Mouse (Mus musculus) frontal cortex, postnatal 14 days (tissue): ENCODE data around the gene Cpsf7.
"Not testable (repeated sequence)": the region's sequence is repeated elsewhere in the genome, so short reads cannot be mapped to it uniquely, and the experiment has no call there.

Experiments used
- DNase-seq, 2 experiments: peaks; one replicate each; pipeline ENCODE4 v3.0.0; 2022; ENCODE audit warnings: low spot score in 2 of 2

Gene Cpsf7

DNA sequence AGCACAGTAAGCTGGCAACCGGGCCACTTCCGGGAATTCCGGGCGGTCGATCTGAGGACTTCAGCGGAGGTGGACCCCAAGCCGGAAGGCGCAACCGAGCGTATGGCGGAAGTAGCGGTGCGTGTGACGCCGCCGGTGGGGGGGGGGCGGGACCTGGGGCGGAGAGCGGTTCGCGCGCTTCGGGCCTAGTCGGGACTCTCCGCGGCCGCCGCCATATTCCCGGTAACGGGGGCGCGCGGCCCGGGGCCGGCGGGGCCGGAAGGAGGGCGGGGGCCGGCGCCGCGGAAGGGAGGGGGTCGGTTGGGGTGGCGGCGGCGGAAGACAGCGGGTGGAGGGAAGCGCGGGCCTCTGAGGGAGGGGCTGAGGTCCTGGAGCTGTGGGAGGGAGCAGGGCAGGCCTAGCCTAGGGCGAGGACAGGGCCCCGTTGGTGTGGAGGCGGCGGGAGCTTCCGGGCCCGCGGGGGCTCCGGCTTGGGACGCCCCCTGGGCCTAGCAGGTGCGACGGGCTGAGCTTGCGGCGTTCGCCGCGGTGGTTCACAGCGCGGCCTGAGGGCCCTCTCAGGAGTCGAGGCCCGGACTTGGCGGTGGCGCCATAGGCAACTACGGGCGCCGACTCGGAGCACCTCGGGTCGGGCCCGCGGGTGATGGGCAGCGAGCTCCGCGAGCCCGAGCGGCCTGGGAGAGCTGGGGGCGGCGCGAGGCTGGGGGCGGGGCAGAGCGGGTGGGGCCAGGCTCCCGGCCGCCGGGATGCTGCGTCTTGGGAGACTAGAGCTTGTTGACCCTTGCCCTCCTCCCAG is at the start of gene Cpsf7:
Gene Cpsf7, plus strand, starts transcription at position 161 of the 796 bp plus-strand sequence.
- peak; percentile 82 to 84 for DNase-seq

DNA sequence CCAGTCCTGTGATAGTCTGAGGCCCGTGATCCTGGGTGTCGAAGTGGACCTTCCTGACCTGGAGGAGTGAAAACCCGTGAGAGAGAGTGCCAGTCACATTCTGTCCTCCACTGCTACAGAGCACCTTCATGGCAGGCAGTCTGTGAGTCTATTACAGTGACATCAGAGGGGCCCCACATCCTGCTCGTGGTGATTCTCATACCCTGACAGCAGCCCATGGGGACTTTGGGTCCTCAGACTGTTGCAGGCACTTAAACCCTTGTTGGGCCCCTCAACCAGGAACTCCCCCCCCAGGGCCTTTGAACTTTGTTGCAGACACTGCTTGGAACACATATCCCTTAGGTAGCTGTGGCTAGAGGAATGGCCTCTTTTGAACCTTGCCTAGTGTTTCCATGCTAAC is 45.5 kb upstream of the Cpsf7 start:
- DNase-seq, result no peak

DNA sequence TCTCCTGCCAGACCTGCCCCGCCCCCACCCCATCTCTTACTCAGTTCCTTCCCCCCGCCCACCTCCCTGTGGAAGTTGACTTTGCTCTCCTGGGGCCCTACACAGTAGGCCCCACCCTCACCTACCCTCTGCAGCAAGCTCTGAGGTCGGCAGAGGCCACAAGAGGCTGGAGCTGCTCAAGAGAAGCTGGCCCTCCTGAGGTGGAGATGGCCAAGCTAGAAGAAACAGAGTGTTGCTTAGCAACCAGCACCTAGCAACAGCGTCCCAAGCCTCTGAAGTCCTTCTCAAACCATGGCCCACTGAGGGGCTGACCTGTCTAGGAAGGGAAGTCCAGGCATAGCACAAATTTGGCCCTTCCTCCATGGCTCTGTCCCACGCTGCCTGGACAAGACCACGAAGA is 42.4 kb upstream of the Cpsf7 start, which contains the start of gene Ppp1r32:
Gene Ppp1r32, minus strand, starts transcription at position 226 of the 400 bp plus-strand sequence.
- DNase-seq, result no peak

DNA sequence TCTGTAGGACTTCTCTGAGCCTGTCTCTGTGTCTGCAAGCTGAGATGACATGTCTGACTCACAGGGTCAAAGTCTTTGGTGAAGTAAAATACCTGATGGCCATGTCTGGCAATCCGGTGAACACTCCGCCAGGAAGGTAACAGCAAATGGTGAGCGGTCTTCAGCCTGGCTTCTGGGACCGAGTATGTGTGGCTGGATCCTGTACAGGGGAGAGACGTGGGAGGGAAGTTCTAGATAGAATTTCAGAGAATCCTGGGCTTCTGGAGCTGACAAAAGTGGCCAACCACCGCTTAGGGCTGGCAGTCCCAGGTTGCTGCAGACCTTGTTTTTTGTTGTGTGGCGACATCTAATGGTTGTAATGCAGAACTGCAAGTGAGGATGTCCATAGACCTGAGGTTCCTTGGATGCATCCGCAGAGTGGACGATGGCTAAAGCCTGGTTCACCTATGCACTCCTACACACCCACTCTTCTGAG is 38.8 kb upstream of the Cpsf7 start:
- DNase-seq, result peak in 1 of 2 experiments; percentile 46

DNA sequence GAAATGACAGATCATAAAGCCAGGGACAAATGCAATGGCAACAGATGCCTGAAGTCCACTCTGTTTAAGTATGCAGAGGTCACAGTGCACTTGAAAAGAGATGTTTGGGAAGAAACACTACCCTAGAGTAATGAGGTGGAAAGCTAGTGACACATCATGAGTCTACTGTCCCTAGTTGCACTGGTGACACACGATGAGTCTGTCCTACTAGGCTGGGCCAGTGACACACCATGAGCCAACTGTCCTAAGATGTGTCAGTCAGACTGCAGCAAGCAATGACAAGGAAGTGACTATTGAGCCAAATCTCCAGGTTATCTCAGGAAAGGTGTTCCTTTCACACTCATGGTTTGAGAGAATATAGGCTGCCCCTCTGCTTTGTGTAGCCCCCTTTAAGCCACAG is 29.4 kb upstream of the Cpsf7 start:
- no peak for DNase-seq

DNA sequence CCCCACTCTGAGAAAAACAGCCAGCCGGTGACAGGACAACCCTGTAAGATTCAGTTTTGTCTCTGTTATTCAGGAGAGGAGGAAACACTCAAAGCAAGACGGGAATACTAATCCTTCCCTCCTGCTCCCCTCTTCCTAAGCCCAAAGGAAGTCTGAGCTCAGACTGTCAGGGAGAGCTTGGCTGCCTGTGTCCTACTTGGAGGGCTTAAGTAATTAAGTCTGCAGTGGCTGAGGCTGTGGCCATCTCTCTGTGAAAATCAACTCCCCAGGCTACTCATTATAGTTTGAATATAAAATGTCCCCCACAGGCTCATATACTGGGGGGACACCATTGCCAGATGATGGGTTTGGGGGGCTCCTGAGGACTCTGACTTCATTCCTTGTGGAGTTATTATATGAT is 28.1 kb upstream of the Cpsf7 start:
- no peak for DNase-seq

DNA sequence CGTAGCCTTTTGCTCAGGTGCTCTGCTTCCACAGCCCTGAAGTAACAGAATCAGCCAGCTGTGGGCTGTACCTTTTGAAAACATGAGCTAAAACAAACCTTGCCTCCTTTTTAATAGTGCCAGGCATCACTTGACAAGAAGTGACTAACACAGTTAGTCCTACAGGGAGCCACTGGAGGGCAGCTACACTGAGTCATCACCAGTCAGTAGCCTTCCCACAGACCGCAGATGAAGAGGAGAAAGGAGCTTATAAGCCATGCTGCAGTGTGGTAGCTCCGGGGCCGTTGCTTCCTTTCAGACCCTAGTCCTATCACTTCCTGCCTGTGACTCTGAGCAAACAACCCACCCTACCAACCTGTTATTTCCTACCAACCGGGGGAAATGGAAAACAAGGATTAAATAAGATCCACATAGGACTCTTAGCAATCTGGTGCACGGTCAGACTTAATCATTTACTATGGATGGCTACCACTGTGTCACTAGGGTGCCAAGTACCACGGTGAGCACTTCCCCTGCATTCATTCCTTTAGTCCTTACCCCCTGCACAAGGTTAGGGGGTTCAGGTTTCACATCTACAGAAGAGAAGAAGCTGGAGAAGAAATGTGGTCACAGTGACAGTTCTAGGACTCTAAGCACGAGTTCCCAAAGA is 27.4 kb upstream of the Cpsf7 start:
- no peak for DNase-seq

DNA sequence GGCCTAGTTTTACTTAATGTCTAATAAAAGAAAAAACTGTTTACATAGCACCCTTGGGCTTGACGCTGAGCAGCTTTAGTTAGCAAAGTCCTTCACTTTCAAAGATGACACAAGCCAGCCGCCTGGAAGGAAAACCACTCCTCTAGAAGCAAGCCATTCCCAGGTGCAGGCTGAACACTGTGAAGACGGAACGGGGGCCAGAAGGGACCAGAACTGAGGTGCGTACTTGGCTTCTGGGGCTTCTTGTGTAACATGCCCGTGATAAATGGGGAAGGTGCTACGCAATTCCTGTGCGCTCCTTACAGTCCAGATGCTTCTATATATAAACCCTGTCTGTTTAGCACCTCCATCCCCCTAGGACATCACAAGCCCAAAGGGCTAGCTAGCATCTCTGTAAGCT is 24.5 kb upstream of the Cpsf7 start:
- DNase-seq, result no peak

DNA sequence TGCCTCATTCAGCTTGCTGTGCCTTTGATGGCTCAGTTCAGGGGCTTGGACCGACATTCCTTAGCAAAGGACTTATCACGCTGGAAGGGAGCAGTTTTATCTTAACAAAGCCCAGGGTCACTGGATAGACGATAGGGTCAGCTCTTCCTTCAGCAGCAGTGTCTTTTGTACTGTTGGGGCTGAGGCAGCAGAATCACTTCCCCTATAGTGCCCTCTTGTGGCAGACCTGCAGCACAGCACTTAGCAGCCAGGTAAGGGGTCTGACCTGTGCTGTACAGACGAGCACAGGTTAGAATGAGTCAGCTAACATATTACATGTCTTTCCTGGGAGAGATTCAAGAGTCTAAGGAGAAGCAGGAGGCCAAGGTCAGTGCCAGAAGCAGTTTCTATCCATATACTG is 22.5 kb upstream of the Cpsf7 start:
- no peak for DNase-seq

DNA sequence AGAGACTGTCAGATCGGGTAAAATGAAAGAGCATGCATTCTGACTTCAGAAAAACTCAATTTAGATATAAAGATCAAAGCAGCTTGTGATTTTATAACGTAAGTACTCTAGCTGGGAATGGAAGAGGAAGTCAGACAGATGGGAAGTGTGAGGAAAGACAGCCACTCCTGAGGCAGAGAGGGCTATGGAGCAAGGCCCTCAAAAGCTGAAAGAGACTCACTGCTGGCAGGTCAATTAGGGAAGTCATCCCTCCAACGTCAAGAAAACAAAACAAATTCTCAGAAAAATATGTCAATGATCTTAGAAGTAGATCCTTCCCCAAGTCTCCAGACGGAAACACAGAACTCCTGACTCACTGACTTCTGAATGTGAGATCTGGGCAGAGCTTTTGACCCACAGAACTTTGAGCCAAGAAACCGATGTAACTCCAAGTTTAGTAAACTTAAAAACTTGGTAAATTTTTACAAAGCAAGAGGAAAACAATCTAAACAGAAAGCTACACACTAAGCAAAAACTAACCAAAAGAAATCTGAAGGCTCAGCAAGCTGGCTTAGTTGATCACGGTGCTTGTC is 14.2 kb upstream of the Cpsf7 start:
- no peak for DNase-seq

DNA sequence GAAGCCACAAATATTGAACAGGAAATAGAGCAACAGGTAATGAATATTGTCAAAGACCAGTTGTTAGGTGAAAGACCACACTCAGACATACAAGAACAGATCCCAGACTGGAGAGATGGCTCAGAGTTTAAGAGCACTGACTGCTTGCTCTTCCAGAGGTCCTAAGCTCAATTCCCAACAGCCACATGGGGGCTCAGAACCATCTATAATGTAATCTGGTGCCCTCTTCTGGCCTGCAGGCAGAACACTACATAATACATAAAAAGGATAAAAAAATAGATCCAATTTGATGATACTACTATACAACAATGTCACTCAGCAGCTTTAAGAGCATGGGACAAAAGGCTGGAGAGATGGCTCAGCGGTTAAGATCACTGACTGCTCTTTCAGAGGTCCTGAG is 4.7 kb upstream of the Cpsf7 start:
- no peak for DNase-seq

DNA sequence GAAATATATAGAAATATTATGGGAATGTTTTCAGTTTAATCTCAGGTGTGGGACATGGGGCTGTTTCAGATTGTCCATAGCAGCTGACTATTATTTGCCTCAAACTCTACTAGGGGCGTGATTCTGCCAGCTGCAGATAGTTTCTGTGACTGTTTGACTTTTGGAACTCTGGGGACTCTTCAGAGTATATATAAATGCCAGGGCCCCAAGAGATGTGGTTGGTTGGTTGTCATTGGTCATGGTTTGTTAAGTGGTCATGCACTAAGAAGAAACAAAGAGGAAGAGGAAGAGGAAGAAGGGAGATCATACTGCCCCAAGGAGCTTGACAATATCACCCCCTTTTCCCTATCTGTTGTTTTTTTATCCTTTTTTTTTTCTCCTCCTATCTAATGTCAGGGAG is 3.1 kb upstream of the Cpsf7 start:
- DNase-seq, result no peak

DNA sequence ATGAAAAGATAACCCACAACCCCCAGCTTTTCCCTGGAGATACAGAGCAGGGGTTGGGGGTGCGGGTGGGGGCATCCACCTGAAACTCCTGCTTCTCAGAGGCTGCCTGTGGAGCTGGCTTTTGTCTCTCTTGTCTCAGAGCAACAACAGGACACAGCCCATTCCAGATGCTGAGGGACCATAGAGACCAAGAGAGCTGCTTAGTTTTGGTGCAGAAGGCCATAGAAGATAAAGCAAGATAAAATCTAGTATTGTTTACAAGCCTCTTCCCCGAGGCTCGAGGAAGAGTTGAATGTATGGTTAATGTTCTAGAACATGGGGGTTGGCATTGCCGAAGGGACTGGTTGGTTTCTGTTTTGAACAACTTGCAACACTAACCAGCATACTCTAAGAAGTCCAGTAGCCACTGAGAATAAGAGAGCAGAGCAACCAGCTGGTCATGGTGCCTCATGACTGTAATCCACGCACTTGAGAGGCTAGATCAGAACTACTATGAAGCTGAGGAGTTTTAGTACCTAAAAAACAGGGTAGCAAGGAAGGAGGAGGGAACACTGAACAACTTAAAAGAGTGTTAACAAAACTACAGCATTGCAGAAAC is 1.5 kb upstream of the Cpsf7 start:
- DNase-seq, result no peak

DNA sequence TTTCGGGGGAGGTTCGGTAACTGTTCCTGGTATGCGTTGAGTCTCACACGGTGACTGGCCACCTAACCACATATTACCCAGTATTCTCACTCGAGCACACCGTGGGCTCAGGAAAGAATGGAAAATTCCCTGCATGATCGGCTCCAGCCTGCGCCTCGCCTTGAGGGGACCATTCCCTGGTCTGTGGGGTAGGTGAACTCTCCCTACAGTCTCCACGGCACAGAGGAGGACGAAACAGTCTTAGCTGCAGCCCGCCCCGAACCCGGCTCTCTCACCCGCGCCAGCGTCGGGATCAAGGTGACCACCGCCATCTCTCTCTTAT is 321 bp upstream of the Cpsf7 start:
- DNase-seq, result no peak

DNA sequence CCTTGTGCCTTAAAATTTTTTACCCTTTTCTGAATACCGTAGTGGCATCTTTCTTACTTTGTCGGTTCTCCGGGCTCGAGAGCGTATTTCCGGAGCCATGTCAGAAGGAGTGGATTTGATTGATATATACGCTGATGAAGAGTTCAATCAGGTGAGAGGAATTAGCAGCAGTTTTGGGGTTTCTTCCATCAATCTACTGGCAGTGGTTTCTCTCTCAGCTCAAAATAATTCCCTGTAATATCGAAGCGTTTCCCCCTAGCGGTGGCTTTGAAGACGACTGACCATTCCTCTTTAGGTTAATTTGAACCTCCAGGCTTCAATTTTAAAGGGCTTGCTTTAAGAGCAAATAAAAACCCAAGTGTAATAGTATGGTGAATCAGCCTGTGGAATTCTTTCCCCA is 844 bp downstream of the Cpsf7 start, which contains the start of gene Sdhaf2:
Gene Sdhaf2, minus strand, starts transcription at position 233 of the 400 bp plus-strand sequence.
- peak in 1 of 2 experiments; percentile 13 for DNase-seq

DNA sequence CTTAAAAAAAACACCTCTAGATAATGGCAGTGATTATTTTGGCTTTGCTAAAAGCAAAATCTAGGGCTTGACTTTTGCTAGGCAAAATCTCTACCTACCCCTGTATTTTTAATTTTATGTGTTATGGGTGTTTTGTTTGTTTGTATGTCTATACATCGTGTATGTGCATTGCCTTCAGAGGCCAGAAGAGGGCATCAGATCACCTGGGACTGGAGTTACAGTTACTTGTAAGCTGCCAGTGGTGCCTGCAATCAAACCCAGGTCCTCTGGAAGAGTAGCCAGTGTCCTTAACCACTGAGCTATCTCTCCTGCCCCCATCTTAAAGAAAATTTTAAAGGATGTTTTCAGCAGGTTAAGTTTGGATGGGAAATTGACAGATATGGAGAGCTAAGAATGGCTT is 5.0 kb downstream of the Cpsf7 start:
- DNase-seq, result no peak

DNA sequence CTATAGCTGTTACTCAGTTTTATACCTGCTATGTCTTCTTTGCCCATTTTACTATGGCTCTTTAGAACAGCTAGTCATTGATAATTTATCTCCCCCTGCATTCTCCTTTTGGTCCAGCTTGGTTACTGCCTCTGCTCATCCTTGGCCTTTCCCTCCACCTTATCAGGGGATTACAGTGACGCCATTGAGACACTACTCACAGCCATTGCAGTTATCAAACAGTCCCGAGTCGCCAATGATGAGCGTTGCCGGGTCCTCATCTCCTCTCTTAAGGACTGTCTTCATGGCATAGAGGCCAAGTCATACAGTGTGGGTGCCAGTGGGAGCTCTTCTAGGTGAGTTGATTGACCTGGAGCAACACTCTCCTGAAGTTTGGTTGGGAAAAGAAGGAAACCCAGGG is 14.4 kb downstream of the Cpsf7 start:
- DNase-seq, result no peak

DNA sequence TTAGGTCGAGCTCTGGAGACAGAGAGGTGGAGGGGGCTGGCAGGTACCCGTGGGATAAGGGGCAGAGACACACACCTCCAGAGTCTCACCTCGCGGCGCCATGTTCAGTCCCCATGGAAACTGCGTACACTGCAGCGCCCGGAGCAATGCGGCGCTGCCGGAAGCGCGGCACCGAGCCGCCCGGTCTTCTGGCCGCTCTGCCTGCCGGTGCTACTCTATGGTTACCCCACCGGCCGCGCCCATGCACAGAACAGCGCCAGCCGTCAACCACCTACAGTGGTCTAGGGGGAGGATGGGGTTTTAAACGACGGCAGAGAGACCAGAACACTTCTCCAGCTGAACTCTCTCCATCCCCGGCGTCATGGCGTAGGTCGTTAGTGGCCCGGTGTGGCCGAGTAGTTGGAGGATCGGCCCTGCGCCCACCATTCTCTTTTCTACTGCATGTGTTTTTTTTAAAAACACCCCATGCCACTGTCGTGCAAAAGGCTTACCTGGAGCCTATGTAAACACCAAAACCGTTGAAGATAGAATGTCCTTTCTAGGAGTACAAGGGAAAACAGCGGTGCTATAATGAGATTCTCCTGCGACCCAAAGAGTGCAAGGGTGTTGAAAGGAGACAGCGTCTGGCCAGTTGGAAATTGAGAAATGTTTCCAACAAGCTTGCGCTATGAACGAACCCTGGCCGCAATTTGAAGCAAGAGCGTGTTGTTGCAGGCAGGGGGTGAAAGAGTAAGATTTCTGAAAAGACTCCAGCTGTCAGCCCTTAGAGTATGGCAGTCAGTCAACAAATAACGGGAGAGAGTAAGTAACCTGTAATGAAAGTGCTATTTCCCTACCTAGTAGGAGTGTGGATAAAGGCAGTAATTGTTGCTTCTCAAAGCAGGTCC is 30.8 kb downstream of the Cpsf7 start, which contains the start of gene Tmem216:
Gene Tmem216, minus strand, starts transcription at position 615 of the 887 bp plus-strand sequence.
- peak; percentile 71 for DNase-seq

DNA sequence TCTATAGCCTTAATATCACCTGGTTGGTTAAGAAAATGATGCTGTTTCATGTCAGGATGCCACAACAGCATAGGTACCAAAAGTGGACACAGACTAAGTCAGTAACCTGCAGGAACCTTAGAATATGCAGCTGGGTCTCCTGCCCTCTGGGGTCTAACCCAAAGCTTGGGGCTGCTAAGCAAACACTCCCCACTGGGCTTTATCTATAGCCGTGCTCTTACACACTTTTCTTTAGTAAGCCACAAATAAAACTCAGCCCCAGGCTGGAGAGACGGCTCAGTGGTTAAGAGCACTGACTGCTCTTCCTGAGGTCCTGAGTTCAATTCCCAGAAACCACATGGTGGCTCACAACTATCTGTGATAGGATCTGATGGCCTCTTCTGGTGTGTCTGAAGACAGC is 31.9 kb downstream of the Cpsf7 start:
- DNase-seq, result no peak

DNA sequence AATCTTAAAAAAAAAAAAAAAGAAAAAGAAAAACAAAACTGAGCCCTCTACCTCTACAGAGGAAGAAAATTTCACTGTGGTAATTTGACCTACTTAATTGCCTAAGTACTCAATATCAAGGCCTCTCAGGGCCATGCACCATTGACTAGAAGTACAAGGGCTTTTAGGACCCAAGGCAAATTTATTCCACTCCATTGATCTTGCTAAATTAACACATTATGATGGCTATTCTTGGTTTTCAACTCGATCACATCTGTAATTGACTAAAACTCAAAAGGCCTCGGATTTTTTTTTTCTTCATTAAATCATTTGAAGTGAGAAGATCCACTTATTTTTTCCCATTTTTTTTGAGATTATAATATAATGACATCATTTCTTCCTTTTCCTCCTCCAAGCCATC is 32.4 kb downstream of the Cpsf7 start:
- DNase-seq, result no peak

DNA sequence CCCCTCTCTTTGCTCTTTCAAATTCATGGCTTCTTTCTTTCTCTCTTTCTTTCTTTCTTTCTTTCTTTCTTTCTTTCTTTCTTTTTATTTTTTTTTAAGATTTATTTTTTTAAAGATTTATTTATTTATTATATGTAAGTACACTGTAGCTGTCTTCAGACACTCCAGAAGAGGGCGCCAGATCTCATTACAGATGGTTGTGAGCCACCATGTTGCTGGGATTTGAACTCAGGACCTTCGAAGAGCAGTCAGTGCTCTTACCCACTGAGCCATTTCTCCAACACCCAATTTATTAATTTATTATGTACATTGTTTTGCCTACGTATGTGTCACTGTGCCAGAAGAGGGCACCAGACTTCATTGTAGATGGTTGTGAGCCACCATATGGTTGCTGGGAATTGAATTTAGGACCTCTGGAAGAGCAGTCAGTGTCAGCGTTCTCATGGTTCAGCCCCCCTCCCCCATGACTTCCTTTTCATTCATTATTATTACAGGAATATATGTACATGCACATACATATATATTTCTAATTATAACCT is 32.8 kb downstream of the Cpsf7 start:
- DNase-seq, result not testable (repeated sequence)
